Mouse (Mus musculus): ENCODE results near the gene Dnmt1. TPM values are rescaled to one million over a fixed set of nuclear protein-coding genes. Genes with fewer than 3 reads are reported as not detected.

The Dnmt1 gene
- total RNA-seq, 2 experiments from 2014 or later = 66.7 to 68.2 TPM

Small RNA genes within 50 kb of the gene (microRNA-seq; reads per million reads assigned to microRNA genes)
- 0 to 0.41 reads per million in 2 experiments for gene Mir7081

Other genes with a start within 250 kb of the Dnmt1 start
- under 1 TPM; 0.36 to 0.43 TPM for gene Olfm2, start 213.5 kb downstream of the Dnmt1 start, total RNA-seq (2021)
- 10 to 100 TPM; 12.1 to 13.3 TPM for gene Col5a3, start 144.8 kb downstream of the Dnmt1 start, total RNA-seq (2021)
- not detected for gene Rdh8, start 141.4 kb downstream of the Dnmt1 start, total RNA-seq (2021)
- 1 to 10 TPM; 6.4 to 7.2 TPM for gene A230050P20Rik, start 91.2 kb downstream of the Dnmt1 start, total RNA-seq (2021)
- gene Angptl6, start 80.2 kb downstream of the Dnmt1 start, total RNA-seq (2021) = 1 to 10 TPM; 1.6 to 1.7 TPM
- gene Ppan, start 71.7 kb downstream of the Dnmt1 start, total RNA-seq (2021) = 10 to 100 TPM; 18.4 to 19.6 TPM
- 100 to 1,000 TPM; 116 to 126 TPM for gene Eif3g, start 61.3 kb downstream of the Dnmt1 start, total RNA-seq (2021)
- gene S1pr2, start 16.9 kb upstream of the Dnmt1 start, total RNA-seq (2021) = 10 to 100 TPM in 1 of 2 experiments, 1 to 10 TPM in 1; 8.4 to 11.1 TPM
- gene Mrpl4, start 42.9 kb upstream of the Dnmt1 start, total RNA-seq (2021) = 10 to 100 TPM; 85.7 to 98.0 TPM
- gene Icam1, start 56.1 kb upstream of the Dnmt1 start, total RNA-seq (2021) = 1 to 10 TPM; 8.0 to 8.5 TPM
- under 1 TPM; 0.27 to 0.93 TPM for gene Icam4, start 69.5 kb upstream of the Dnmt1 start, total RNA-seq (2021)
- gene Icam5, start 72.2 kb upstream of the Dnmt1 start, total RNA-seq (2021) = not detected
- not detected for gene Zglp1, start 107.2 kb upstream of the Dnmt1 start, total RNA-seq (2021)
- gene Gm49373, start 113.2 kb upstream of the Dnmt1 start, total RNA-seq (2021) = under 1 TPM; 0.14 to 0.23 TPM
- gene Fdx1l, start 113.7 kb upstream of the Dnmt1 start, total RNA-seq (2021) = 10 to 100 TPM; 34.1 to 35.5 TPM
- 1 to 10 TPM in 1 of 2 experiments, under 1 TPM in 1; 0.64 to 2.2 TPM for gene Gm38431, start 132.1 kb upstream of the Dnmt1 start, total RNA-seq (2021)
- 10 to 100 TPM; 44.4 to 48.9 TPM for gene Raver1, start 132.1 kb upstream of the Dnmt1 start, total RNA-seq (2021)
- 1 to 10 TPM; 7.7 to 8.2 TPM for gene Tyk2, start 171.4 kb upstream of the Dnmt1 start, total RNA-seq (2021)
- gene Cdc37, start 190.1 kb upstream of the Dnmt1 start, total RNA-seq (2021) = 100 to 1,000 TPM; 145 to 158 TPM
- 10 to 100 TPM; 18.7 to 21.1 TPM for gene Pde4a, start 205.8 kb upstream of the Dnmt1 start, total RNA-seq (2021)

Measured in heart, postnatal 4 days (tissue).